Mouse (Mus musculus): ENCODE results near the gene Gpm6b. TPM values are rescaled to one million over a fixed set of nuclear protein-coding genes. Genes with fewer than 3 reads are reported as not detected.

Gene Gpm6b
- polyA plus RNA-seq, 1 experiment: 0.01 TPM

DNA sequence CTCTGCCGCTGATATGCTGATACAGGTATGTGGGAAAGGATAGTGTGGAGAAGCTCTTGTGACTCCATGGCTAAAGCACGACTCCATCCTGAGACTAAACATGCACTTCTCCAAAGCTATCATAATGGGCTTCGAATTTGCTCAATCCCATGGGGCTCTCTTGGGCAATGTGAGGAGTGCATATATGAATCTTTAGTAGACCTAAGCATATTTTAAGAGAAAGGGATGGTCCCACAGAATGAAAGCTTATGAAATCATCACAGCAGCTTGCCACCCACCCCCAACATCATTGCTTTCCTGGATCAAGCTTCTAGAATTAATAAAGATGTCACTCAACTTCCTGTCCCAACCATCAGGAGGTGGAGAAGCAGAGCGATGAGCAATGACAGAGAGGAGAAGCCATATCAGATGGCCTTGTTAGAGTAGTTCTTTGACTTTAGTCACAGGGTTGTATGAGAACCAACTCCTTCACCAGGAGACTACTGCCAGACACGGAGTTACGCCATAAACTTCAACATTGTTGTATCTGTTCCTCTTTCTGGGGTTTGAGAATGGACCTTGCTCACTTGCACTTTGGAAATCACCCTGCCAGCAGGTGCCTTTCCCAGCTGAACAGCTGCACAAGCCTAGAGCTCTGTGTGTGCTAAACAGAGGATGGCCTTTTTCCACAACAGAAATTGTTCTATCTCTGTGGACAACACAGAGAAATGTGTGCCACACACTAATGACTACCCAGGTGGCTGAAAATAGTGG lies 8.0 kb upstream of the Gpm6b start:
- H3K4me3 ChIP-seq (replicated peaks): no peak overlapping the region
- H3K27me3 ChIP-seq (ENCODE audit: control insufficient read depth): no peaks in the 10 kb centered on the region
- H3K4me1 ChIP-seq (ENCODE audit: control insufficient read depth): no peaks in the 10 kb centered on the region
- no peaks in the 10 kb centered on the region for H3K36me3 ChIP-seq (ENCODE audit: control insufficient read depth)
- H3K9me3 ChIP-seq (ENCODE audit: control insufficient read depth, low read length): no peaks in the 10 kb centered on the region
- TF ChIP-seq TAL1 (IDR thresholded peaks at IDR 0.05; ENCODE audit: low read length) (no peak), GATA1 (IDR thresholded peaks at IDR 0.05; ENCODE audit: low read length) (no peak)

- no peaks in the 10 kb centered on the region for H3K4me1 ChIP-seq (ENCODE audit: control insufficient read depth)
- H3K36me3 ChIP-seq (ENCODE audit: control insufficient read depth): no peaks in the 10 kb centered on the region
- peaks cover 31% of the 10 kb centered on the region for H3K27me3 ChIP-seq (ENCODE audit: control insufficient read depth)
- TF ChIP-seq GATA1 (IDR thresholded peaks at IDR 0.05; ENCODE audit: low read length): no peak
- TF ChIP-seq TAL1 (IDR thresholded peaks at IDR 0.05; ENCODE audit: low read length): no peak
- no peak overlapping the region for H3K4me3 ChIP-seq (replicated peaks)
- H3K9me3 ChIP-seq (ENCODE audit: control insufficient read depth, low read length): peaks cover 6% of the 10 kb centered on the region
Observed at GRCm38 (mm10) chrX:166236131-166236530, 2.6 kb upstream of the Gpm6b start.

GRCm38 (mm10) chrX:166239520-166239919 lies 809 bp downstream of the Gpm6b start:
- Histone ChIP-seq H3K4me3 (replicated peaks) (no peak overlapping the region), H3K36me3 (ENCODE audit: control insufficient read depth) (no peaks in the 10 kb centered on the region), H3K4me1 (ENCODE audit: control insufficient read depth) (no peaks in the 10 kb centered on the region), H3K9me3 (ENCODE audit: control insufficient read depth, low read length) (peaks cover 6% of the 10 kb centered on the region), H3K27me3 (ENCODE audit: control insufficient read depth) (peaks cover 31% of the 10 kb centered on the region)
- TF ChIP-seq TAL1 (IDR thresholded peaks at IDR 0.05; ENCODE audit: low read length) (no peak), GATA1 (IDR thresholded peaks at IDR 0.05; ENCODE audit: low read length) (no peak)

DNA sequence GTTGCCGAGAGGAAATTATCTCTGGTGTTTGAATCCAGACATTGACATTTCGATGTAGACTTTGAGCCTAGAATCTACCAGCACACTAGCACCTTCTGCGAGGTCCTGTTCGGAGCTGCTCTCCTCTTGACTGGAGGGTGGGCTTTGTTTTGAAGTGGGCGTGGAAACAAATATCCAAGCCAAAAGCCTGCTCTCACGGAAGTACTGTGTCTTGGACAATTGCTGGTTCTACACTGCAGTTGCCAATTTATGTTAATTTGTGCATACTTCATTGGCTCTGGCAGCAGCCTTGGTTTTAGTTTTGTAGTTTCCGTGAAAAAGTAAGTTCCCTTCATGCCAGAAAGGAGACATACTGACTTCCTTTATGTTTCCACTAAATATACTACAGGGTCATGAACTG lies 2.0 kb downstream of the Gpm6b start:
- H3K36me3 ChIP-seq (ENCODE audit: control insufficient read depth): no peaks in the 10 kb centered on the region
- peaks cover 6% of the 10 kb centered on the region for H3K9me3 ChIP-seq (ENCODE audit: control insufficient read depth, low read length)
- no peak for TF ChIP-seq TAL1 (IDR thresholded peaks at IDR 0.05; ENCODE audit: low read length)
- no peak for TF ChIP-seq GATA1 (IDR thresholded peaks at IDR 0.05; ENCODE audit: low read length)
- H3K4me1 ChIP-seq (ENCODE audit: control insufficient read depth): no peaks in the 10 kb centered on the region
- no peak overlapping the region for H3K4me3 ChIP-seq (replicated peaks)
- peaks cover 31% of the 10 kb centered on the region for H3K27me3 ChIP-seq (ENCODE audit: control insufficient read depth)

DNA sequence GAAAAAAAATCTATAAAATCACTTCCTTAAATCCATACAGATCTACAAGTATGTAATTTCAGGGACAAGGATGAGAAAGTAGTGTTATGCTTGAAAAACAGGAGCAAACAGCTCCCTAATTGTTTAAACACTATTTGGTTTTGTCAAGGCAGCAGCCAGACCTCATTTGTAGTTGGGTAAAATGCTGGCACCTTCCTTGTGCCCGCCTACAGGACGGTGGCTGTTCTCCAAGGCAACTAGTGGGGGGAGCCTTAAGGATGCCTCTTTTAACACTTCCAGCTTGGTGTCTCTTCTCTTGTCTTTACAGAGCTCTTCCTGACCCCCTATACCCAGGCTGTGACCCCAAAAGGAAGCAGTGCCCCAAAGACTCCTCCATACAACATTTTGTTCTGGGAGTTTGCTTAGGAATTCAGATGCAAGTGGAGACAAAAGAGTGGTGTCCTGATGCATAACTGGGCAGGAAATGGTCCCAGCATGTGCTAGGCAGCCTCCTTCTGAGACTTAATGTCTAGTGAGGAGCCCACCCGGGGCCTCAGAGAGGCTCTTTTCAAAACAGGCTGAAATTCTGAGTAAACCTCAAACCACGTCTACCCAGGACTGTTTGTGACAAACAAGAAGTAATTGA lies 4.7 kb downstream of the Gpm6b start:
- Histone ChIP-seq H3K4me1 (ENCODE audit: control insufficient read depth) (no peaks in the 10 kb centered on the region), H3K4me3 (replicated peaks) (no peak overlapping the region), H3K36me3 (ENCODE audit: control insufficient read depth) (no peaks in the 10 kb centered on the region), H3K27me3 (ENCODE audit: control insufficient read depth) (peaks cover 21% of the 10 kb centered on the region), H3K9me3 (ENCODE audit: control insufficient read depth, low read length) (peaks cover 6% of the 10 kb centered on the region)
- TF ChIP-seq GATA1 (IDR thresholded peaks at IDR 0.05; ENCODE audit: low read length) (no peak), TAL1 (IDR thresholded peaks at IDR 0.05; ENCODE audit: low read length) (no peak)

DNA sequence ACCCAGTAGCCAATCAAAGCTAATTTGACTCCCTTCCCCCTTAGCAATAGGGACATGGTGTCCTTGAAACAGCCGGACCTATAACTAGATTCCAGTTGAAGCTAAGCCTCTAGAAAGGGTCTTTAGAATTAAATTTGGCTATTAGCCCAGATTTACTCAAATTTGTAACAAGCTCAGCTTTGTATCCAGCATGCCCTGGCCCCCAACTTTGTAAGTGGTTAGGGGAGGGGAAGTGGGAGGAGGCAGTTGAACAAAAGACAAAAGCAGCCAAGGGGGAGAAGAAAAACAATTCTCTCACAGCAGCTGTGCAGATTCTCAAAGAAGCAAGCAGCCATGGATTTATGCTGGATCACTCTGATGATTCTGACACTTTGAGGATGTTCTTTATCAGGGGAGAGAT lies 32.8 kb downstream of the Gpm6b start:
- H3K36me3 ChIP-seq (ENCODE audit: control insufficient read depth): no peaks in the 10 kb centered on the region
- H3K27me3 ChIP-seq (ENCODE audit: control insufficient read depth): no peaks in the 10 kb centered on the region
- no peaks in the 10 kb centered on the region for H3K4me1 ChIP-seq (ENCODE audit: control insufficient read depth)
- H3K9me3 ChIP-seq (ENCODE audit: control insufficient read depth, low read length): no peaks in the 10 kb centered on the region
- TF ChIP-seq TAL1 (IDR thresholded peaks at IDR 0.05; ENCODE audit: low read length): no peak
- no peak for TF ChIP-seq GATA1 (IDR thresholded peaks at IDR 0.05; ENCODE audit: low read length)
- no peak overlapping the region for H3K4me3 ChIP-seq (replicated peaks)

GRCm38 (mm10) chrX:166272646-166273045 lies 33.9 kb downstream of the Gpm6b start:
- TF ChIP-seq GATA1 (IDR thresholded peaks at IDR 0.05; ENCODE audit: low read length) (no peak), TAL1 (IDR thresholded peaks at IDR 0.05; ENCODE audit: low read length) (no peak)
- Histone ChIP-seq H3K9me3 (ENCODE audit: control insufficient read depth, low read length) (no peaks in the 10 kb centered on the region), H3K4me3 (replicated peaks) (no peak overlapping the region), H3K36me3 (ENCODE audit: control insufficient read depth) (no peaks in the 10 kb centered on the region), H3K27me3 (ENCODE audit: control insufficient read depth) (no peaks in the 10 kb centered on the region), H3K4me1 (ENCODE audit: control insufficient read depth) (no peaks in the 10 kb centered on the region)

GRCm38 (mm10) chrX:166279861-166280260 lies 41.1 kb downstream of the Gpm6b start:
- Histone ChIP-seq H3K36me3 (ENCODE audit: control insufficient read depth) (no peaks in the 10 kb centered on the region), H3K4me1 (ENCODE audit: control insufficient read depth) (no peaks in the 10 kb centered on the region), H3K27me3 (ENCODE audit: control insufficient read depth) (no peaks in the 10 kb centered on the region), H3K9me3 (ENCODE audit: control insufficient read depth, low read length) (no peaks in the 10 kb centered on the region), H3K4me3 (replicated peaks) (no peak overlapping the region)
- no peak for TF ChIP-seq TAL1 (IDR thresholded peaks at IDR 0.05; ENCODE audit: low read length)
- TF ChIP-seq GATA1 (IDR thresholded peaks at IDR 0.05; ENCODE audit: low read length): no peak

GRCm38 (mm10) chrX:166286760-166287483 lies 48.2 kb downstream of the Gpm6b start:
- TF ChIP-seq TAL1 (IDR thresholded peaks at IDR 0.05; ENCODE audit: low read length) (no peak), GATA1 (IDR thresholded peaks at IDR 0.05; ENCODE audit: low read length) (no peak)
- Histone ChIP-seq H3K4me3 (replicated peaks) (no peak overlapping the region), H3K4me1 (ENCODE audit: control insufficient read depth) (no peaks in the 10 kb centered on the region), H3K27me3 (ENCODE audit: control insufficient read depth) (no peaks in the 10 kb centered on the region), H3K36me3 (ENCODE audit: control insufficient read depth) (no peaks in the 10 kb centered on the region), H3K9me3 (ENCODE audit: control insufficient read depth, low read length) (no peaks in the 10 kb centered on the region)

Measured in erythroblast, embryonic 14.5 days (primary cell).